10 mouse cellular contexts compared by ENCODE assay signal in genomic region chr11:119037780-119038401, GRCm38 (mm10). TPM values are rescaled to one million over a fixed set of nuclear protein-coding genes. Genes with fewer than 3 reads are reported as not detected.
DNase-seq lines count a peak whose midpoint lies in the region; ATAC-seq and TF ChIP-seq lines count a peak whose summit lies in the region.
"Had no signal": no experiment of that assay in that cellular context is flagged by ENCODE, and none has a peak within 500 bp of the region (broad histone marks: within the 10 kb centered on the region; RNA-seq: fewer than 3 reads in every experiment).

No protein-coding gene starts in this region.

- TF ChIP-seq EP300 in stomach, postnatal 0 days (optimal IDR thresholded peaks at IDR 0.05): no peak

- no peaks in the 10 kb centered on the region for H3K9me3 ChIP-seq in limb, embryonic 15.5 days
- no peaks in the 10 kb centered on the region for H3K9me3 ChIP-seq in stomach, postnatal 0 days (ENCODE audit: control insufficient read depth, low read length)

- H3K4me3 ChIP-seq in limb, embryonic 15.5 days: peak overlapping the region; percentile 47
- peak overlapping the region; percentile 46 for H3K4me3 ChIP-seq in stomach, postnatal 0 days (ENCODE audit: low read depth, low read length)

- TF ChIP-seq CTCF in stomach, postnatal 0 days (IDR thresholded peaks at IDR 0.05; ENCODE audit: low read depth): peak; percentile 18; the same call in 1 of the 2 replicates

- no peak overlapping the region for H3K9ac ChIP-seq in limb, embryonic 15.5 days
- no peak overlapping the region for H3K9ac ChIP-seq in stomach, postnatal 0 days (ENCODE audit: low read length)

- WGBS in limb, embryonic 15.5 days: 23% methylated on average over 18 of the region's 18 CpGs
- 61% methylated on average over 18 of the region's 18 CpGs for WGBS in stomach, postnatal 0 days

- H3K36me3 ChIP-seq in limb, embryonic 15.5 days: peaks cover 8% of the 10 kb centered on the region
- 0 out of 2 replicates have a peak, but pooled peaks cover 2% of the 10 kb centered on the region for H3K36me3 ChIP-seq in stomach, postnatal 0 days (ENCODE audit: control insufficient read depth, insufficient read depth, low read length)

- H3K4me2 ChIP-seq in limb, embryonic 15.5 days: peak overlapping the region; percentile 95
- peak overlapping the region; percentile 77 for H3K4me2 ChIP-seq in stomach, postnatal 0 days (replicated peaks; ENCODE audit: low read depth)

- peaks cover 77% of the 10 kb centered on the region for H3K4me1 ChIP-seq in limb, embryonic 15.5 days
- H3K4me1 ChIP-seq in stomach, postnatal 0 days (replicated peaks; ENCODE audit: control insufficient read depth, insufficient read depth): peaks cover 3% of the 10 kb centered on the region

- no peak overlapping the region for H3K27ac ChIP-seq in limb, embryonic 15.5 days
- no peak overlapping the region for H3K27ac ChIP-seq in stomach, postnatal 0 days (replicated peaks)

- H3K27me3 ChIP-seq in limb, embryonic 15.5 days: peaks cover 63% of the 10 kb centered on the region
- H3K27me3 ChIP-seq in stomach, postnatal 0 days (ENCODE audit: control insufficient read depth, insufficient read depth, low read length): peaks cover 10% of the 10 kb centered on the region; the same call in 1 of the 2 replicates

- no peak for ATAC-seq in limb, embryonic 15.5 days (ENCODE audit: insufficient number of reproducible peaks, low FRiP score, low TSS enrichment, low read depth)
- ATAC-seq in stomach, postnatal 0 days (ENCODE audit: low FRiP score, low TSS enrichment): no peak
- no peak for ATAC-seq in erythroblast, adult 5-6 weeks (replicated peaks; ENCODE audit: low FRiP score, poor library complexity, severe bottlenecking)

- peak; percentile 42 for DNase-seq in cerebellum, adult 9-11 months
- DNase-seq in cerebellum, adult 8-10 months: no peak
- DNase-seq in right cerebral cortex, postnatal 10 days (ENCODE audit: low spot score in 2 of 2): peak; percentile 36 to 40
- no peak for DNase-seq in right cerebral cortex, postnatal 36 days (ENCODE audit: low spot score in 2 of 2)
- no peak for DNase-seq in stomach, postnatal 0 days (ENCODE audit: low spot score)
- DNase-seq in layer of hippocampus, adult 8-10 months (ENCODE audit: low spot score in 2 of 2): no peak

RNA-seq across cellular contexts. Expression of gene Cbx8, which starts 2.9 kb away (rescaled TPM):
- 8.9 and 9.6 TPM in 2 replicates for polyA plus RNA-seq in limb, embryonic 15.5 days (2015; fragmentation: Nextera tagmentation; extraction: Ambion mirVana)
- polyA plus RNA-seq in stomach, postnatal 0 days (2015; fragmentation: Nextera tagmentation; extraction: Ambion mirVana): 4.6 and 5.1 TPM in 2 replicates
- total RNA-seq in layer of hippocampus, adult 8-10 months (2022): 10 to 100 TPM in 2 of 4 experiments, 1 to 10 TPM in 2; 6.9 to 11.9 (median 9.6) TPM
- 0.38 and 0.42 TPM in 2 replicates for total RNA-seq in erythroblast, adult 5-6 weeks (2015; ENCODE audit: low replicate concordance)
- 0.70 and 1.4 TPM in 2 replicates for total RNA-seq in erythroblast, adult 5-6 weeks (2017; ENCODE audit: low replicate concordance)

RNA-seq across cellular contexts. Expression of gene Cbx2, which starts 15.1 kb away (rescaled TPM):
- polyA plus RNA-seq in limb, embryonic 15.5 days (2015; fragmentation: Nextera tagmentation; extraction: Ambion mirVana): 30.4 and 32.3 TPM in 2 replicates
- polyA plus RNA-seq in stomach, postnatal 0 days (2015; fragmentation: Nextera tagmentation; extraction: Ambion mirVana): 5.1 and 5.3 TPM in 2 replicates
- 1 to 10 TPM; 1.7 to 3.9 (median 2.4) TPM for total RNA-seq in layer of hippocampus, adult 8-10 months (2022)
- total RNA-seq in erythroblast, adult 5-6 weeks (2015; ENCODE audit: low replicate concordance): 0.19 and 0.42 TPM in 2 replicates
- total RNA-seq in erythroblast, adult 5-6 weeks (2017; ENCODE audit: low replicate concordance): not detected in 2 replicates

RNA-seq across cellular contexts. Expression of gene Cbx4, which starts 48.1 kb away (rescaled TPM):
- polyA plus RNA-seq in limb, embryonic 15.5 days (2015; fragmentation: Nextera tagmentation; extraction: Ambion mirVana): 13.8 and 16.4 TPM in 2 replicates
- 9.6 and 11.2 TPM in 2 replicates for polyA plus RNA-seq in stomach, postnatal 0 days (2015; fragmentation: Nextera tagmentation; extraction: Ambion mirVana)
- 10 to 100 TPM; 40.7 to 47.2 (median 44.0) TPM for total RNA-seq in layer of hippocampus, adult 8-10 months (2022)
- total RNA-seq in erythroblast, adult 5-6 weeks (2015; ENCODE audit: low replicate concordance): 4.8 and 7.7 TPM in 2 replicates
- total RNA-seq in erythroblast, adult 5-6 weeks (2017; ENCODE audit: low replicate concordance): 4.3 and 9.4 TPM in 2 replicates

RNA-seq across cellular contexts. Expression of gene Enpp7, which starts 49.9 kb away (rescaled TPM):
- not detected in 2 replicates for polyA plus RNA-seq in limb, embryonic 15.5 days (2015; fragmentation: Nextera tagmentation; extraction: Ambion mirVana)
- polyA plus RNA-seq in stomach, postnatal 0 days (2015; fragmentation: Nextera tagmentation; extraction: Ambion mirVana): not detected in 2 replicates
- total RNA-seq in layer of hippocampus, adult 8-10 months (2022): not detected
- total RNA-seq in erythroblast, adult 5-6 weeks (2015; ENCODE audit: low replicate concordance): not detected in 2 replicates
- not detected in 2 replicates for total RNA-seq in erythroblast, adult 5-6 weeks (2017; ENCODE audit: low replicate concordance)
- total RNA-seq: left cerebral cortex, adult 18-20 months had no signal
- polyA plus RNA-seq: spleen, adult 2 months had no signal

Comparison
In these comparisons a context has a peak if more than half of its experiments do, and no peak if none do; other contexts are left out.
1. DNase-seq: peak in cerebellum, adult 9-11 months (single experiment) and right cerebral cortex, postnatal 10 days (2 of 2); none in cerebellum, adult 8-10 months (single experiment), right cerebral cortex, postnatal 36 days (0 of 2), stomach, postnatal 0 days (single experiment) and layer of hippocampus, adult 8-10 months (0 of 2).
2. RNA of gene Cbx4, which starts 48.1 kb away (total RNA-seq): 40.7 to 47.2 TPM in layer of hippocampus, adult 8-10 months; 4.3 to 9.4 TPM in erythroblast, adult 5-6 weeks; every median in the first group is over 4 times any median in the second.